Comparison of ENCODE assay signal across 28 mouse cellular contexts in the genomic region with DNA sequence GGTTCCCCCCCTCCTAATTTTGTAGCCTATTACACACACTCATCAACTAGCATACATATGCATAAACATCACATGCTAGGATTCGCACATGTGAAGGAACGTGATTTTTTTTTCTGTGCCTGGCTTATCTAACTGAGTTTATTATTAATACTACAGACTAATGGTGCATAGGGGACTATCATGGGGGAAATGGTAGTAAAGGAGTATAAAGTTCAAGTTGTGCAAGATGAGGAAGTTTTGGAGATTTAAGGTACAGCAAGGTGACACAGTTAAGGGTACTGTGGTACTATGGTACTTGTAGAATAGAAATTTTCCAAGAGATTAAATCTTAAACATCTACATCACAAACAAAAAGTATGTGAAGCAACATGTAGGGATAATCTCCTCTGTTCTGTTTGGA.
"Had no signal": no experiment of that assay in that cellular context is flagged by ENCODE, and none has a peak within 500 bp of the region (broad histone marks: within the 10 kb centered on the region; RNA-seq: fewer than 3 reads in every experiment).

No protein-coding gene starts in this region.

- H3K9me3 ChIP-seq: embryonic facial prominence, embryonic 10.5 days; embryonic facial prominence, embryonic 12.5 days; embryonic facial prominence, embryonic 13.5 days; embryonic facial prominence, embryonic 15.5 days; forebrain, embryonic 10.5 days; forebrain, embryonic 12.5 days; forebrain, embryonic 13.5 days; forebrain, embryonic 15.5 days had no signal

- H3K4me1 ChIP-seq: embryonic facial prominence, embryonic 10.5 days; embryonic facial prominence, embryonic 12.5 days; embryonic facial prominence, embryonic 13.5 days; embryonic facial prominence, embryonic 15.5 days; forebrain, embryonic 10.5 days; forebrain, embryonic 12.5 days; forebrain, embryonic 13.5 days; forebrain, embryonic 15.5 days had no signal

- H3K27me3 ChIP-seq: embryonic facial prominence, embryonic 12.5 days; embryonic facial prominence, embryonic 13.5 days; embryonic facial prominence, embryonic 15.5 days; forebrain, embryonic 12.5 days; forebrain, embryonic 13.5 days; forebrain, embryonic 15.5 days had no signal

- H3K27ac ChIP-seq: embryonic facial prominence, embryonic 10.5 days; embryonic facial prominence, embryonic 12.5 days; embryonic facial prominence, embryonic 13.5 days; embryonic facial prominence, embryonic 15.5 days; forebrain, embryonic 10.5 days; forebrain, embryonic 12.5 days; forebrain, embryonic 13.5 days; forebrain, embryonic 15.5 days; gastrocnemius, adult 2 months had no signal

- H3K4me3 ChIP-seq: embryonic facial prominence, embryonic 10.5 days; embryonic facial prominence, embryonic 12.5 days; embryonic facial prominence, embryonic 13.5 days; embryonic facial prominence, embryonic 15.5 days; erythroblast, embryonic 14.5 days; forebrain, embryonic 10.5 days; forebrain, embryonic 12.5 days; forebrain, embryonic 13.5 days; forebrain, embryonic 15.5 days; gastrocnemius, adult 2 months had no signal

- DNase-seq: cerebellum, adult 2 months; cerebellum, adult 8-10 months; cerebellum, adult 9-10 months; cerebellum, adult 9-11 months; cerebellum, postnatal 10 days; cerebellum, postnatal 14 days; cerebellum, postnatal 25 days; cerebellum, postnatal 36 days; embryo, embryonic 11 days; forebrain, postnatal 0 days; gastrocnemius, adult 2 months; gastrocnemius, postnatal 10 days; gastrocnemius, postnatal 14 days; gastrocnemius, postnatal 25 days; gastrocnemius, postnatal 36 days; heart, adult 11 months; heart, adult 18-20 months had no signal

- H3K36me3 ChIP-seq: embryonic facial prominence, embryonic 10.5 days; embryonic facial prominence, embryonic 12.5 days; embryonic facial prominence, embryonic 13.5 days; embryonic facial prominence, embryonic 15.5 days; forebrain, embryonic 10.5 days; forebrain, embryonic 12.5 days; forebrain, embryonic 15.5 days had no signal

- H3K9ac ChIP-seq: embryonic facial prominence, embryonic 12.5 days; embryonic facial prominence, embryonic 13.5 days; embryonic facial prominence, embryonic 15.5 days; forebrain, embryonic 12.5 days; forebrain, embryonic 13.5 days; forebrain, embryonic 15.5 days; forebrain, postnatal 0 days had no signal

- ATAC-seq: forebrain, embryonic 13.5 days; forebrain, embryonic 14.5 days; forebrain, embryonic 15.5 days; forebrain, embryonic 16.5 days; forebrain, postnatal 0 days had no signal

- H3K4me2 ChIP-seq: embryonic facial prominence, embryonic 12.5 days; embryonic facial prominence, embryonic 13.5 days; embryonic facial prominence, embryonic 15.5 days; forebrain, embryonic 12.5 days; forebrain, embryonic 13.5 days; forebrain, embryonic 15.5 days had no signal
